Mouse (Mus musculus) T-helper 1 cell (primary cell): Measurements from ENCODE around the gene Xaf1.

Source experiments
- in situ Hi-C: fragments of 300-600 bp; cut with MboI, MseI; formaldehyde crosslinking; loops from one replicate; pipeline ENCODE4 v1.15.1; 2025; ENCODE audit warnings: high pct_unique_total_duplicates

Gene Xaf1

DNA sequence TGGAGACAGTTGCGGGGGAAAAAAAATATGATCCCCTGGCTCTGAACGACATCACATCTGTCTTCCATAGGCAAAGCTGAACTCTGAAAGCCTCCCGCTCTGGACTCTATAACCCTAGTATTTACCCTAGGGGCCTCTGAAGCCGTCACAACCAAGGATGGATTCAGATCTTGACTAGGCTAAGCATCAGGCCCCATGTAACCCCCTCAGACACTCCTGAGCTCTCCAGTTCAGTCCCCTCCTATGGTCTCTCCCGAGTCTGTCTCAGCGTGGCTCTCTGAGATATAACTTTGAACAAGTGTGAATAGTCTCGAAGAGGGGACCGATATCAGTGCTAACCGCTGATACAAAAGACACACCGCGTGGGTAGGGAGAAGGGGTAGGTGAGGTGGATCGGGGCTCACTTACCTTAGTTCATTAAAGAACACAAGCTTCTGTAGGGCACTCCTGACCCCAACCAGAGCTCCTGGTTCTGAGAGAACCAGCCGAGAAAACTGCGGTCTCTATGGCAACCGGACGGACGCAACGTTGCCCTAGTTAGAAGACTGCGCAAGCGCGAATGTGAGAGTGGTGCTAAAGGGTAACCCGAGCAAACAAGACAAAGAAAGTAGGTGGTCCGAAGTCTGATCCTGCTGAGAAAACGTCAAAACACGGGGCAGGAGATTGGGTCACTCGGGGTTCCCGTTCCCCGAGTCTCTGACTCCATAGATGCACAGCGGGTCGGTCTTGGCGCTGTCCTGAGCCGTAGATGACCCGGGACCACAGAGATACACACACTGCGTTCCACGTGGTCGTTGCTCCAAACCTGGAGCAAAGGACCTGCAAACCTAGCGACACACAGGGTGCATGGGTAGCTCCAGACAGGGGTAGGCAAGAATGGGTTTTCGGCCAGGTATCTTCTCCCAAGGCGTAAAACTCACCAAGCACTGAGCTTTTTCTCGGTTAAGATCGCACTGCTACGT lies 60.2 kb downstream of the Xaf1 start:
- in situ Hi-C loops, result no loop called here

DNA sequence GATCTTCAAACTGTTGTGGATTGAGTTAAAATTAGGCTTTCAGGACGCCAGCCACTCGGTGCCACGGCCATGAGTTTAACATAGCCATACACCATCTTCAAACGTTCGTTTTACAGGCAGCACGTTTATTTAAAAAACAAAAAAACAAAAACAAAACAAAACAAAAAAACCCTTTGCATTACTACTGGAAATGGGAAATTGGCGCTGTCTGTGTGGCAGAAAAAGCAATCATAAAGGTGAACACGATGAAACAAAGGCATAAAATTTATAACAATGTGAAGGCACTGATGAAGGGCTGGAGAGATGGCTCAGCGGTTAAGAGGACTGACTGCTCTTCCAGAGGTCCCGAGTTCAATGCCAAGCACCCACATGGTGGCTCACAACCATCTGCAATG lies 60.9 kb downstream of the Xaf1 start, which contains the start of gene Tekt1:
Gene Tekt1 (minus strand): TSS at position 96 of the 395 bp plus-strand sequence.
- in situ Hi-C loops, result no loop called here
